Mouse (Mus musculus): ENCODE results near the gene H13. TPM values are rescaled to one million over a fixed set of nuclear protein-coding genes. Genes with fewer than 3 reads are reported as not detected.

H13 gene
- polyA plus RNA-seq, 1 experiment from 2014 or later: 45.2 TPM

- H3K4me3 ChIP-seq (replicated peaks): no peak overlapping the region
- peaks cover 4% of the 10 kb centered on the region for H3K4me1 ChIP-seq (replicated peaks)
- no peak overlapping the region for H3K27ac ChIP-seq (replicated peaks)
- no peak overlapping the region for H3K9ac ChIP-seq
- peaks cover 45% of the 10 kb centered on the region for H3K27me3 ChIP-seq
- H3K36me3 ChIP-seq (replicated peaks): no peaks in the 10 kb centered on the region
- H3K9me3 ChIP-seq (replicated peaks): no peaks in the 10 kb centered on the region
- no peak for ATAC-seq (ENCODE audit: insufficient read depth)
- H3K4me2 ChIP-seq: no peak overlapping the region
- WGBS (ENCODE audit: insufficient replicate concordance): 48% methylated on average over 17 of the region's 17 CpGs
Measured at GRCm38 (mm10) chr2:152756474-152757393, 87.5 kb downstream of the H13 start.

DNA sequence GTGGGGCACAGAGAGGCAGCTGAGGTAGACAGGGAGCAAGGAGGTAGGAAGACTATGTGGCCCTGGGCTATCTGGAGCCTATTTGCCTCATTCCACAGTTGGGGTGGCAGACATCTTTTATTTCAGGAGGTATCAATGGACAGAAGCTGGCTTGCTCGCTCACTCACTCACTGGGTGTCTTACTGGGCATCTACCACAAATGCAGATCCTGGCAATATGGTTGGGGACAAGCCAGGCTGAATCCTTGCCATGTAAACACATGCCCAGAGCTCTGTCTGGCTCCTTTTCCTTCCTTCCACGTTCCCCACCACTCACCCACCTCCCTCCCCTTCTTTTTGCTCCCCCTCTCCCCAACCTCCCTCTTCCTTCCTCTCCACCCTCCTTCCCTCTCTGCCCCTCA, 88.2 kb downstream of the H13 start:
- no peak overlapping the region for H3K27ac ChIP-seq (replicated peaks)
- H3K9me3 ChIP-seq (replicated peaks): no peaks in the 10 kb centered on the region
- no peak overlapping the region for H3K9ac ChIP-seq
- peaks cover 45% of the 10 kb centered on the region for H3K27me3 ChIP-seq
- H3K4me3 ChIP-seq (replicated peaks): no peak overlapping the region
- 45% methylated on average over 2 of the region's 2 CpGs for WGBS (ENCODE audit: insufficient replicate concordance)
- H3K4me1 ChIP-seq (replicated peaks): peaks cover 4% of the 10 kb centered on the region
- no peaks in the 10 kb centered on the region for H3K36me3 ChIP-seq (replicated peaks)
- no peak for ATAC-seq (ENCODE audit: insufficient read depth)
- no peak overlapping the region for H3K4me2 ChIP-seq

Other genes starting within 250 kb of the H13 start
- gene Defb23, start 204.8 kb upstream of the H13 start, polyA plus RNA-seq (2015; fragmentation: Nextera tagmentation; extraction: Ambion mirVana): not detected in 2 replicates
- not detected in 2 replicates for gene Defb20, start 192.4 kb upstream of the H13 start, polyA plus RNA-seq (2015; fragmentation: Nextera tagmentation; extraction: Ambion mirVana)
- gene Defb22, start 179.3 kb upstream of the H13 start, polyA plus RNA-seq (2015; fragmentation: Nextera tagmentation; extraction: Ambion mirVana): not detected in 2 replicates
- not detected in 2 replicates for gene Defb26, start 157.8 kb upstream of the H13 start, polyA plus RNA-seq (2015; fragmentation: Nextera tagmentation; extraction: Ambion mirVana)
- gene Defb28, start 151.2 kb upstream of the H13 start, polyA plus RNA-seq (2015; fragmentation: Nextera tagmentation; extraction: Ambion mirVana): not detected in 2 replicates
- gene Defb29, start 129.4 kb upstream of the H13 start, polyA plus RNA-seq (2015; fragmentation: Nextera tagmentation; extraction: Ambion mirVana): not detected in 2 replicates
- not detected in 2 replicates for gene Gm17416, start 100.1 kb upstream of the H13 start, polyA plus RNA-seq (2015; fragmentation: Nextera tagmentation; extraction: Ambion mirVana)
- gene Defb21, start 96.7 kb upstream of the H13 start, polyA plus RNA-seq (2015; fragmentation: Nextera tagmentation; extraction: Ambion mirVana): not detected in 2 replicates
- gene Defb19, start 89.1 kb upstream of the H13 start, polyA plus RNA-seq (2015; fragmentation: Nextera tagmentation; extraction: Ambion mirVana): 0.26 TPM in 1 of 2 replicates, not detected in the other
- gene Defb45, start 70.1 kb upstream of the H13 start, polyA plus RNA-seq (2015; fragmentation: Nextera tagmentation; extraction: Ambion mirVana): not detected in 2 replicates
- gene Defb36, start 65.1 kb upstream of the H13 start, polyA plus RNA-seq (2015; fragmentation: Nextera tagmentation; extraction: Ambion mirVana): not detected in 2 replicates
- not detected in 2 replicates for gene Defb25, start 46.4 kb upstream of the H13 start, polyA plus RNA-seq (2015; fragmentation: Nextera tagmentation; extraction: Ambion mirVana)
- 0.58 and 1.1 TPM in 2 replicates for gene Rem1, start 42.5 kb upstream of the H13 start, polyA plus RNA-seq (2015; fragmentation: Nextera tagmentation; extraction: Ambion mirVana)
- 12.1 and 12.4 TPM in 2 replicates for gene Mcts2, start 17.6 kb downstream of the H13 start, polyA plus RNA-seq (2015; fragmentation: Nextera tagmentation; extraction: Ambion mirVana)
- 20.5 and 20.9 TPM in 2 replicates for gene Id1, start 66.8 kb downstream of the H13 start, polyA plus RNA-seq (2015; fragmentation: Nextera tagmentation; extraction: Ambion mirVana)
- gene Cox4i2, start 84.7 kb downstream of the H13 start, polyA plus RNA-seq (2015; fragmentation: Nextera tagmentation; extraction: Ambion mirVana): 1.0 and 1.1 TPM in 2 replicates
- gene Bcl2l1, start 162.3 kb downstream of the H13 start, polyA plus RNA-seq (2015; fragmentation: Nextera tagmentation; extraction: Ambion mirVana): 209 and 237 TPM in 2 replicates
- 52.8 and 59.4 TPM in 2 replicates for gene Tpx2, start 178.5 kb downstream of the H13 start, polyA plus RNA-seq (2015; fragmentation: Nextera tagmentation; extraction: Ambion mirVana)
- 0.16 and 0.28 TPM in 2 replicates for gene Mylk2, start 241.9 kb downstream of the H13 start, polyA plus RNA-seq (2015; fragmentation: Nextera tagmentation; extraction: Ambion mirVana)

All from liver, embryonic 15.5 days (tissue).